Mouse (Mus musculus) liver, embryonic 14.5 days (tissue): Measurements from ENCODE around the gene Polh. TPM values are rescaled to one million over a fixed set of nuclear protein-coding genes. Genes with fewer than 3 reads are reported as not detected.

Experiments
- ATAC-seq: fragments of 200-750 bp; cut with Nextera tagmentation; 2 replicates; pipeline ENCODE4 v1.8.0; 2017; ENCODE audit warnings: moderate number of reproducible peaks, mild to moderate bottlenecking, moderate library complexity; ENCODE audit not compliant: insufficient read depth
- DNase-seq, 3 experiments: peaks; one replicate each; pipeline ENCODE4 v3.0.0-alpha.2; 2012 to 2013; ENCODE audit warnings: low read depth in 3 of 3, low spot score in 3 of 3
- H3K27ac ChIP-seq: fragments of 300-500 bp; sonication (generic); 2 replicates; pipeline ENCODE4 v1.5.1; 2014; ENCODE audit warnings: moderate library complexity, mild to moderate bottlenecking, control low read depth, inconsistent platforms
- H3K27me3 ChIP-seq: fragments of 300-500 bp; sonication (generic); 2 replicates; pipeline ENCODE4 v1.6.1; 2014; ENCODE audit warnings: mild to moderate bottlenecking, low read length, moderate library complexity; ENCODE audit not compliant: control insufficient read depth, insufficient read depth
- H3K36me3 ChIP-seq: fragments of 300-500 bp; sonication (generic); replicated peaks from 2 replicates; pipeline ENCODE4 v1.6.1; 2014; ENCODE audit warnings: low read depth; ENCODE audit not compliant: control insufficient read depth, insufficient read depth
- H3K4me1 ChIP-seq, 2 experiments: fragments of 200-500 bp in 1 of 2; fragments of 300-500 bp in 1 of 2; sonication (generic) in 1 of 2; replicated peaks; 2 replicates each; pipeline ENCODE4 v1.6.1; 2012 to 2014; ENCODE audit warnings: antibody characterized with exemption in 1 of 2, inconsistent platforms in 1 of 2, low read length in 1 of 2; ENCODE audit not compliant: control insufficient read depth in 2 of 2, insufficient read depth in 2 of 2
- H3K4me2 ChIP-seq: fragments of 300-500 bp; sonication (generic); 2 replicates; pipeline ENCODE4 v1.6.1; 2014; ENCODE audit warnings: low read depth, mild to moderate bottlenecking, control low read depth, moderate library complexity
- H3K4me3 ChIP-seq, 2 experiments: fragments of 200-500 bp in 1 of 2; fragments of 300-500 bp in 1 of 2; sonication (generic) in 1 of 2; 2 replicates each; pipeline ENCODE4 v1.5.1; 2012 to 2014; ENCODE audit warnings: low read depth in 2 of 2, low read length in 2 of 2, mild to moderate bottlenecking in 2 of 2, control low read depth in 1 of 2, inconsistent platforms in 1 of 2, moderate library complexity in 1 of 2; ENCODE audit not compliant: insufficient read depth in 1 of 2
- H3K9ac ChIP-seq: fragments of 300-500 bp; sonication (generic); replicated peaks from 2 replicates; pipeline ENCODE4 v1.6.1; 2014; ENCODE audit warnings: mild to moderate bottlenecking, control low read depth, moderate library complexity
- H3K9me3 ChIP-seq: fragments of 300-500 bp; sonication (generic); 2 replicates; pipeline ENCODE4 v1.6.1; 2016; ENCODE audit warnings: low read length, mixed read lengths; ENCODE audit not compliant: control insufficient read depth
- CTCF ChIP-seq: IDR thresholded peaks from 2 replicates; pipeline ENCODE4 v1.5.1; 2016; ENCODE audit warnings: antibody characterized with exemption, low read depth, control low read depth
- EP300 ChIP-seq: IDR thresholded peaks from 2 replicates; pipeline ENCODE4 v1.6.1; 2016; ENCODE audit warnings: antibody characterized with exemption, low read depth
- WGBS: fragments of 180-500 bp; shearing (Covaris S2); extraction: QIAGEN DNeasy Blood & Tissue Kit; methylation state at CpG from one replicate; pipeline ENCODE4 v1.1.7; 2014; ENCODE audit not compliant: insufficient replicate concordance; 5-methylcytosine and 5-hydroxymethylcytosine counted together
- polyA plus RNA-seq, 2 experiments: library from polyadenylated mRNA; depleted of rRNA in 1 of 2; stranded (reverse) in 1 of 2; unstranded in 1 of 2; fragments of >200 nt; fragmentation: Nextera tagmentation in 1 of 2; extraction: Ambion mirVana in 1 of 2; gene quantifications; 2 replicates each; pipeline versions ENCODE4 v1.2.1 to v1.2.3; 2012 to 2014

Polh gene
- polyA plus RNA-seq, 2 experiments, result 7.8 to 9.7 TPM

DNA sequence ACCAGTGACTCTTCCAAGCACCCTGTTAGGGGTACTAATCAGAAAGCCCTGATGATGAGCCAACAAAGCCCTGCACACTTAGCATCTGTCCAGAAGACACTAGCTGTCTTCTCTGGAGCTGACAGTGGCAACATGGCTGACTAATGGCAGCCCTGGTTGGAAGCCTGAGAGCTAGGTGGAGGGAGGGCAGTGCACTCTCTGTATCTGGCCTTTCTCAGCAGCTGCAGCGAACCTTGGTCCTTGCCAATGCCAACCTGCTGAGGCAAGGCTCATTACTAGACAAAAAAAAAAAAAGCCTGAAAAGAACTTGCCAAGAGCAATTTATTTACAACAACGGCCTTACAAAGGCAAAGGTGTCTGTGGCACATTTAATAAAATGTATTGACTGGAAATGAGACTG, 41.2 kb upstream of the Polh start:
- no peak overlapping the region for H3K4me2 ChIP-seq
- no peak for TF ChIP-seq CTCF
- TF ChIP-seq EP300, result no peak
- H3K27me3 ChIP-seq, result no peaks in the 10 kb centered on the region
- no peak overlapping the region for H3K4me3 ChIP-seq
- WGBS, result 74% methylated on average over 2 of the region's 2 CpGs
- peaks cover 7 to 8% of the 10 kb centered on the region in 2 experiments for H3K4me1 ChIP-seq
- peaks cover 56% of the 10 kb centered on the region for H3K36me3 ChIP-seq
- no peak for DNase-seq
- H3K27ac ChIP-seq, result no peak overlapping the region
- no peak for ATAC-seq
- H3K9ac ChIP-seq, result no peak overlapping the region
- H3K9me3 ChIP-seq, result no peaks in the 10 kb centered on the region

- Histone ChIP-seq H3K9me3 (no peaks in the 10 kb centered on the region), H3K4me2 (no peak overlapping the region), H3K4me1 (peaks cover 7% of the 10 kb centered on the region in 2 experiments), H3K4me3 (no peak overlapping the region), H3K9ac (no peak overlapping the region), H3K27ac (no peak overlapping the region), H3K27me3 (no peaks in the 10 kb centered on the region), H3K36me3 (peaks cover 56% of the 10 kb centered on the region)
- ATAC-seq (no peak), DNase-seq (no peak)
- 60% methylated on average over 4 of the region's 4 CpGs for WGBS
- no peak for TF ChIP-seq EP300
- no peak for TF ChIP-seq CTCF
These were observed 40.5 kb upstream of the Polh start for GRCm38 (mm10) chr17:46242993-46243392.

DNA sequence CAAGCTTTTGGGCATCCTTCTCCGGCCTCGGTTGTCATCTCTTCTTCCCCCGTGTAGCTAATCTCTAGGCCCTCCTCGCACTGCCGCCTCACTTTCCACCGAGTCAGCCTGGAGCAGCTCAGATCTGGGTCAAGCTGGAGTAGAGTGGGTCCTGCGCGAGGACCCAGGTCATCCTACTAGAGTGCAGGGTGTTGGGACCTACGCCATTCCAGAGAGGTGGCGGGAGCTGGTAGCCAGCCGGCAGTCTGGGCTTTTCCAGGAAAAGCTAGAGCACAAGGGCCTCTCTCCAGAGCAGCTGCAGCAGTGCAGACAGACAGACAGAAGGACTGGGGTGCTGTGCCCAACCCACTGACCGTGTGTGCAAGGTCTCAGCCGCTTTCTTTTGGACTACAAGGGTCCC, 39.8 kb upstream of the Polh start:
- DNase-seq (no peak), ATAC-seq (no peak)
- Histone ChIP-seq H3K9ac (no peak overlapping the region), H3K27me3 (no peaks in the 10 kb centered on the region), H3K27ac (no peak overlapping the region), H3K9me3 (no peaks in the 10 kb centered on the region), H3K4me3 (no peak overlapping the region), H3K36me3 (peaks cover 61% of the 10 kb centered on the region), H3K4me2 (no peak overlapping the region), H3K4me1 (peaks cover 10% of the 10 kb centered on the region in 2 experiments)
- WGBS, result 80% methylated on average over 13 of the region's 13 CpGs
- no peak for TF ChIP-seq EP300
- no peak for TF ChIP-seq CTCF

- TF ChIP-seq EP300 (no peak), CTCF (no peak)
- H3K27ac ChIP-seq, result no peak overlapping the region
- H3K9ac ChIP-seq, result no peak overlapping the region
- H3K4me1 ChIP-seq, result peaks cover 10 to 11% of the 10 kb centered on the region in 2 experiments
- no peak for ATAC-seq
- DNase-seq, result no peak
- H3K4me2 ChIP-seq, result no peak overlapping the region
- peaks cover 68% of the 10 kb centered on the region for H3K36me3 ChIP-seq
- WGBS, result 63% methylated on average over 11 of the region's 11 CpGs
- H3K27me3 ChIP-seq, result no peaks in the 10 kb centered on the region
- H3K4me3 ChIP-seq, result no peak overlapping the region
- H3K9me3 ChIP-seq, result no peaks in the 10 kb centered on the region
These were observed 39.0 kb upstream of the Polh start for GRCm38 (mm10) chr17:46241471-46241870.

- Histone ChIP-seq H3K27ac (no peak overlapping the region), H3K9me3 (no peaks in the 10 kb centered on the region), H3K9ac (no peak overlapping the region), H3K4me1 (peaks cover 11 to 13% of the 10 kb centered on the region in 2 experiments), H3K4me3 (no peak overlapping the region), H3K4me2 (no peak overlapping the region), H3K36me3 (peaks cover 58% of the 10 kb centered on the region), H3K27me3 (no peaks in the 10 kb centered on the region)
- TF ChIP-seq EP300, result no peak
- TF ChIP-seq CTCF, result no peak
- ATAC-seq, result no peak
- DNase-seq, result no peak
- WGBS, result 75% methylated on average over 15 of the region's 15 CpGs
These were observed 37.2 kb upstream of the Polh start for GRCm38 (mm10) chr17:46239516-46240114.
